Mouse (Mus musculus) stomach, embryonic 14.5 days (tissue): ENCODE measurements around the gene 4930402F06Rik. TPM values are rescaled to one million over a fixed set of nuclear protein-coding genes. Genes with fewer than 3 reads are reported as not detected.

ENCODE experiments used
- ATAC-seq: fragments of 200-750 bp; cut with Nextera tagmentation; 2 replicates; pipeline ENCODE4 v1.8.0; 2017; ENCODE audit warnings: low read depth, moderate TSS enrichment; ENCODE audit not compliant: insufficient number of reproducible peaks, insufficient read depth, low FRiP score
- H3K27ac ChIP-seq: fragments of 300-500 bp; sonication (generic); 2 replicates; pipeline ENCODE4 v1.5.1; 2014; ENCODE audit warnings: mild to moderate bottlenecking, low read length, moderate library complexity, mixed read lengths
- H3K27me3 ChIP-seq: fragments of 300-500 bp; sonication (generic); 2 replicates; pipeline ENCODE4 v1.6.1; 2014; ENCODE audit warnings: low read length, control low read depth, mixed read lengths; ENCODE audit not compliant: control insufficient read depth, insufficient read depth
- H3K36me3 ChIP-seq: fragments of 300-500 bp; sonication (generic); 2 replicates; pipeline ENCODE4 v1.6.1; 2014; ENCODE audit warnings: mild to moderate bottlenecking, control low read depth, low read length, moderate library complexity, mixed read lengths; ENCODE audit not compliant: control insufficient read depth, insufficient read depth
- H3K4me1 ChIP-seq: fragments of 300-500 bp; sonication (generic); 2 replicates; pipeline ENCODE4 v1.6.1; 2014; ENCODE audit warnings: low read length, control low read depth, mixed read lengths; ENCODE audit not compliant: control insufficient read depth, insufficient read depth
- H3K4me2 ChIP-seq: fragments of 300-500 bp; sonication (generic); replicated peaks from 2 replicates; pipeline ENCODE4 v1.6.1; 2014; ENCODE audit warnings: low read depth, low read length, control low read depth
- H3K4me3 ChIP-seq: fragments of 300-500 bp; sonication (generic); 2 replicates; pipeline ENCODE4 v1.5.1; 2014; ENCODE audit warnings: low read depth, low read length, control low read depth
- H3K9ac ChIP-seq: fragments of 300-500 bp; sonication (generic); replicated peaks from 2 replicates; pipeline ENCODE4 v1.6.1; 2014; ENCODE audit warnings: low read depth, mild to moderate bottlenecking, control low read depth, low read length, moderate library complexity, mixed read lengths
- H3K9me3 ChIP-seq: fragments of 300-500 bp; sonication (generic); 2 replicates; pipeline ENCODE4 v1.6.1; 2016; ENCODE audit warnings: low read depth, low read length, control low read depth; ENCODE audit not compliant: control insufficient read depth
- WGBS: fragments of 180-500 bp; shearing (Covaris S2); extraction: QIAGEN DNeasy Blood & Tissue Kit; methylation state at CpG from one replicate; pipeline ENCODE4 v1.1.7; 2014; 5-methylcytosine and 5-hydroxymethylcytosine counted together
- polyA plus RNA-seq: library from polyadenylated mRNA; unstranded; fragments of >200 nt; fragmentation: Nextera tagmentation; extraction: Ambion mirVana; gene quantifications from 2 replicates; pipeline ENCODE4 v1.2.1, GENCODE M21; 2014

Gene 4930402F06Rik
- polyA plus RNA-seq, 1 experiment from 2014 or later: not detected

DNA sequence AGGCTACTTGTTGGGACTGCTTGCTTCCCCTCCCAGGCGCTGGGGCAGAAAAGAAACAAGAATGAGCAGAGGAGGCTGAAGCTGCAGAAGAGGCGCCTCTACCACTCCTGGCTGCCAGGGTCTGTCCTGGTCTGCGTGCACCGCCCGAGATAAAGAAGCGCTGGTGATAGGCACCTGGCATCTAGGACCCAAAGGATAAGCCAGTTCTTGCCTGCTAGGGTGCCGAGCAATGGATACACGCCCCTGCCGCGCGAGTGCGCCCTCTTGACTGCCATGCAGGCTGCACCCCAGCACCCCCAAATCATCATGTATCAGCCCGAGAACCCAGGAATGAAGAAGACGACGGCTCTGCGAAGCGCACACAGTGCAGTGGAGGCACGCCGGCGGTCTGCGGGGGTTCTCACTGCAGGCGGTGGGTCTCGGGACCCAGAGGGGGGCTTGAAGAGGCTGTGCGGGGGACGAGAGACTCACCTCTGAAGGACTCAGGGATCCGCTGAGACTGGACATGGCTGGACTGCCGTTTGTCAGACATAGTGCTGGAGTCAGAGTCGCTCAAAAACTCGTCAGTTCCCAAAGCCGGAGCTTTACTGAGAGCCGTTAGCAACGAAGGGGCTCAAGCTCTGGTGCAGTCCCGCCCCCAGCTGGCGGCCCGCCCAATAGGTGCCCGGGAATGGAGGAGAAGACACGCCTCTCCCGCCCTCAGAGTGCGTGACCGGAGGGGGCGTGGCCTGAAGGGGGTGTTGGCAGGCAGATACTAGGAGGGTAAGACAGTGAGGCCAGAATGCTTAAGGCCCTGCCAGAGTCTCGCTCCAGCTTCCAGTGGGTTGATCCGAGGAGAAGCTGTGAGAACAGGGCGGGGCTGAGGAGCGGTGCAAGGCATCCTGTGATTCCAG lies 60.3 kb downstream of the 4930402F06Rik start, which contains the start of gene Stom:
TSS of gene Stom (minus strand) at position 589 of the 893 bp plus-strand sequence.
- H3K27me3 ChIP-seq: no peaks in the 10 kb centered on the region
- H3K9me3 ChIP-seq: no peaks in the 10 kb centered on the region
- peak; percentile 98 for ATAC-seq
- WGBS: under 1% methylated on average over 45 of the region's 45 CpGs
- peak within 1 kb of the TSS; percentile 98 for H3K4me2 ChIP-seq
- peak within 1 kb of the TSS; percentile 91 for H3K27ac ChIP-seq
- peak within 1 kb of the TSS; percentile 83 for H3K4me3 ChIP-seq
- peaks cover 6% of the 10 kb centered on the region; the same call in 1 of the 2 replicates for H3K4me1 ChIP-seq
- no peaks in the 10 kb centered on the region for H3K36me3 ChIP-seq
- peak within 1 kb of the TSS; percentile 67 for H3K9ac ChIP-seq

GRCm38 (mm10) chr2:35335620-35336019 lies 61.4 kb downstream of the 4930402F06Rik start:
- H3K4me3 ChIP-seq: peak overlapping the region; percentile 83
- peak overlapping the region; percentile 67; the same call in 1 of the 2 replicates for H3K9ac ChIP-seq
- peak overlapping the region; percentile 98 for H3K4me2 ChIP-seq
- ATAC-seq: no peak
- H3K27ac ChIP-seq: no peak overlapping the region; the same call in 1 of the 2 replicates
- H3K36me3 ChIP-seq: no peaks in the 10 kb centered on the region
- H3K9me3 ChIP-seq: no peaks in the 10 kb centered on the region
- 6% methylated on average over 7 of the region's 7 CpGs for WGBS
- H3K27me3 ChIP-seq: no peaks in the 10 kb centered on the region
- H3K4me1 ChIP-seq: peaks cover 6% of the 10 kb centered on the region; the same call in 1 of the 2 replicates

- Histone ChIP-seq H3K27me3 (no peaks in the 10 kb centered on the region), H3K4me1 (peaks cover 6% of the 10 kb centered on the region; the same call in 1 of the 2 replicates), H3K4me3 (no peak overlapping the region), H3K4me2 (no peak overlapping the region), H3K9me3 (no peaks in the 10 kb centered on the region), H3K36me3 (no peaks in the 10 kb centered on the region), H3K9ac (no peak overlapping the region), H3K27ac (no peak overlapping the region)
- ATAC-seq: no peak
Measured at GRCm38 (mm10) chr2:35333670-35334069, 63.3 kb downstream of the 4930402F06Rik start.

- no peak for ATAC-seq
- no peaks in the 10 kb centered on the region for H3K9me3 ChIP-seq
- no peak overlapping the region for H3K4me2 ChIP-seq
- WGBS: 65% methylated on average over 2 of the region's 2 CpGs
- no peak overlapping the region for H3K27ac ChIP-seq
- H3K4me3 ChIP-seq: no peak overlapping the region
- no peak overlapping the region for H3K9ac ChIP-seq
- H3K4me1 ChIP-seq: peaks cover 7% of the 10 kb centered on the region; the same call in 1 of the 2 replicates
- no peaks in the 10 kb centered on the region for H3K36me3 ChIP-seq
- H3K27me3 ChIP-seq: no peaks in the 10 kb centered on the region
Measured at GRCm38 (mm10) chr2:35331205-35331604, 65.8 kb downstream of the 4930402F06Rik start.

- H3K4me3 ChIP-seq: no peak overlapping the region
- no peak for ATAC-seq
Measured at GRCm38 (mm10) chr2:35329061-35329460, 67.9 kb downstream of the 4930402F06Rik start.

DNA sequence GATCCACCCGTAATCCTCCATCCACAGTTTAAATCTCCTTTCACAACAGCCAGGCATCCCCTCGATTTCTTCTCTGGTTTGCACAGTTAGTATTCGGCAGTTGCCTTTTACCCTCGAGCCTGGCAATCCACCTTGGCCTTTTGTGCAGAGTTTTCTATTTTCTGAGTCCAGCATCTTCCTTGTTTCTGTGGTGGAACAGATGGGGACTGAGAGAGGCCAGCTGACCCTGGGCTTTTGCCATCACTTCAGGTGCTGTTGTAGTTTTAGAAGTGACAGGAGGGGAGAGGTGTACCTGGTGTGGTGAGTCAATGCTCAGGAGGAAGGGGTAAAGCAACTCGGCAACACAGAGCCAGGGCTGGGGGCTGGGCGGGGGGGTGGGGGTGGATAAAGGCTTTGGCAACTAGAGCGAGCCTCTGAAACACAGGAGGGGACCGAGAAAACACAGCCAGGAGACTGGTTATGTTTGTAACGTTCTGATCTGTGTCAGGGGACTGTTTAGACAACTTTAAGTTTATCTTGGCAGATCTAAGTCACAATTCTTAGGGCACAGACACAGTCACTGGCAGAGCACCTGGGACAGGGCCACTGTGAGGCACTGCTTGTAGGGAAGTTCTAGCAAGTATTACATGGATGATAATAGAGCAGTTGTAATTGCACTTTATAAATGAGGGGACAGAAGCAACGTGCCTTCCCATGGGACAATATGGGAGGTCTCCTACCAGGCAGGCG lies 68.7 kb downstream of the 4930402F06Rik start:
- Histone ChIP-seq H3K4me2 (no peak overlapping the region), H3K27me3 (no peaks in the 10 kb centered on the region), H3K4me1 (peaks cover 7% of the 10 kb centered on the region; the same call in 1 of the 2 replicates), H3K4me3 (no peak overlapping the region), H3K36me3 (peaks cover 4% of the 10 kb centered on the region; the same call in 1 of the 2 replicates), H3K27ac (no peak overlapping the region), H3K9ac (no peak overlapping the region), H3K9me3 (no peaks in the 10 kb centered on the region)
- ATAC-seq: no peak
- WGBS: 41% methylated on average over 11 of the region's 11 CpGs

More at GRCm38 (mm10) chr2:35329061-35329460, 67.9 kb downstream of the 4930402F06Rik start:
- WGBS: 77% methylated on average over 2 of the region's 2 CpGs
- Histone ChIP-seq H3K9me3 (no peaks in the 10 kb centered on the region), H3K27me3 (no peaks in the 10 kb centered on the region), H3K4me1 (peaks cover 7% of the 10 kb centered on the region; the same call in 1 of the 2 replicates), H3K4me2 (no peak overlapping the region), H3K9ac (no peak overlapping the region), H3K27ac (no peak overlapping the region), H3K36me3 (no peaks in the 10 kb centered on the region; the same call in 1 of the 2 replicates)

GRCm38 (mm10) chr2:35327583-35327982 lies 69.4 kb downstream of the 4930402F06Rik start:
- no peaks in the 10 kb centered on the region for H3K9me3 ChIP-seq
- no peak overlapping the region for H3K4me2 ChIP-seq
- H3K4me1 ChIP-seq: peaks cover 7% of the 10 kb centered on the region; the same call in 1 of the 2 replicates
- WGBS: 57% methylated on average over 10 of the region's 10 CpGs
- H3K27me3 ChIP-seq: no peaks in the 10 kb centered on the region
- ATAC-seq: no peak
- no peak overlapping the region for H3K27ac ChIP-seq
- H3K4me3 ChIP-seq: no peak overlapping the region
- no peak overlapping the region for H3K9ac ChIP-seq
- peaks cover 5% of the 10 kb centered on the region; the same call in 1 of the 2 replicates for H3K36me3 ChIP-seq

- Histone ChIP-seq H3K4me3 (no peak overlapping the region), H3K9ac (no peak overlapping the region), H3K4me2 (no peak overlapping the region), H3K27ac (no peak overlapping the region), H3K36me3 (peaks cover 5% of the 10 kb centered on the region; the same call in 1 of the 2 replicates), H3K27me3 (no peaks in the 10 kb centered on the region), H3K9me3 (no peaks in the 10 kb centered on the region), H3K4me1 (peaks cover 7% of the 10 kb centered on the region; the same call in 1 of the 2 replicates)
- ATAC-seq: no peak
- WGBS: 27% methylated on average over 1 of the region's 1 CpGs
Measured at GRCm38 (mm10) chr2:35326931-35327330, 70.0 kb downstream of the 4930402F06Rik start.
